Mouse (Mus musculus) heart, postnatal 0 days (tissue): Measurements from ENCODE around the gene Tbc1d17. TPM values are rescaled to one million over a fixed set of nuclear protein-coding genes. Genes with fewer than 3 reads are reported as not detected.

ENCODE experiments used
- ATAC-seq: fragments of 200-750 bp; cut with Nextera tagmentation; 2 replicates; pipeline ENCODE4 v1.8.0; 2017; ENCODE audit warnings: low read depth, moderate number of reproducible peaks, moderate library complexity; ENCODE audit not compliant: insufficient read depth
- DNase-seq: peaks from one replicate; pipeline ENCODE4 v3.0.0-alpha.2; 2016; ENCODE audit warnings: low spot score
- H3K27ac ChIP-seq: fragments of 300-500 bp; sonication (generic); 2 replicates; pipeline ENCODE4 v1.5.1; 2014; ENCODE audit warnings: low read depth, mild to moderate bottlenecking
- H3K27me3 ChIP-seq: fragments of 300-500 bp; sonication (generic); 2 replicates; pipeline ENCODE4 v1.6.1; 2014; ENCODE audit warnings: low read length, mixed read lengths; ENCODE audit not compliant: control insufficient read depth, insufficient read depth
- H3K36me3 ChIP-seq: fragments of 300-500 bp; sonication (generic); replicated peaks from 2 replicates; pipeline ENCODE4 v1.6.1; 2014; ENCODE audit warnings: low read length, mixed read lengths; ENCODE audit not compliant: control insufficient read depth, insufficient read depth
- H3K4me1 ChIP-seq: fragments of 300-500 bp; sonication (generic); 2 replicates; pipeline ENCODE4 v1.6.1; 2014; ENCODE audit warnings: antibody characterized with exemption; ENCODE audit not compliant: control insufficient read depth, insufficient read depth
- H3K4me2 ChIP-seq: fragments of 300-500 bp; sonication (generic); 2 replicates; pipeline ENCODE4 v1.6.1; 2014; ENCODE audit warnings: low read depth, mild to moderate bottlenecking, low read length, moderate library complexity
- H3K4me3 ChIP-seq: fragments of 300-500 bp; sonication (generic); 2 replicates; pipeline ENCODE4 v1.5.1; 2014; ENCODE audit warnings: low read depth, low read length
- H3K9ac ChIP-seq: fragments of 300-500 bp; sonication (generic); replicated peaks from 2 replicates; pipeline ENCODE4 v1.6.1; 2014; ENCODE audit warnings: low read depth, low read length, mixed read lengths
- H3K9me3 ChIP-seq: fragments of 300-500 bp; sonication (generic); replicated peaks from 2 replicates; pipeline ENCODE4 v1.6.1; 2016; ENCODE audit warnings: low read length; ENCODE audit not compliant: control insufficient read depth
- CTCF ChIP-seq: IDR thresholded peaks from 2 replicates; pipeline ENCODE4 v1.5.1; 2016; ENCODE audit warnings: antibody characterized with exemption, control low read depth, low read depth
- EP300 ChIP-seq: IDR thresholded peaks from 2 replicates; pipeline ENCODE4 v1.6.1; 2016; ENCODE audit warnings: antibody characterized with exemption, low read depth
- WGBS: fragments of 180-500 bp; shearing (Covaris S2); extraction: QIAGEN DNeasy Blood & Tissue Kit; methylation state at CpG from one replicate; pipeline ENCODE4 v1.1.7; 2014; 5-methylcytosine and 5-hydroxymethylcytosine counted together
- polyA plus RNA-seq: library from polyadenylated mRNA; unstranded; fragments of >200 nt; fragmentation: Nextera tagmentation; extraction: Ambion mirVana; gene quantifications from 2 replicates; pipeline ENCODE4 v1.2.1, GENCODE M21; 2015
- total RNA-seq: library from RNA; depleted of rRNA; stranded (reverse); fragments of >200 nt; gene quantifications from 2 replicates; pipeline ENCODE4 v1.2.3, GENCODE M21; 2014; ENCODE audit warnings: low replicate concordance

The Tbc1d17 gene
- total and polyA plus RNA-seq, 2 experiments from 2014 or later = 51.7 to 101 TPM

DNA sequence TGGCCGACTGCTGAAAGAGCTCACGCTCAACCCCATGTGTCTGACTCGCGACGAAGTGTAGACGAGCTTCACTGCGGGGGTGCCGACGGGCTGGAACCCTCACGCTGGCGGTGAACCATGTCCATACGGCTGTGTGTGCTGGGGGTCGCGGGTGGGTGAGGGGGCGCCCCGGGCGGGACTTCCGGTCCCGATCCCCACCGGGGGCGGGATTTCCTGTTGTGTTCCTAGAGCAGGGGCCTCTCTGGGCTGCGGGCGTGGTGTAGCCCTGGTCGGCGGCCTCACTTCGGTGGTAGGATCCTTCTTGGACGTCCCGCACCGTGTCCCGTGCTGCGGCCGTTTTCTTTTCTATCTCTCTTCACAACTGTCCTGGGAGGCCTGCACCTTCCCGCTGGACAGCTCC, 1.3 kb upstream of the Tbc1d17 start:
- peaks cover 25% of the 10 kb centered on the region for H3K4me1 ChIP-seq
- peak overlapping the region; percentile 83 for H3K9ac ChIP-seq
- TF ChIP-seq EP300 = no peak; the same call in 1 of the 2 replicates
- no peak for TF ChIP-seq CTCF
- H3K27ac ChIP-seq = peak overlapping the region; percentile 98
- peak overlapping the region; percentile 81 for H3K4me3 ChIP-seq
- WGBS = 0% methylated on average over 32 of the region's 33 CpGs
- peaks cover 23% of the 10 kb centered on the region for H3K36me3 ChIP-seq
- DNase-seq (peak; percentile 63), ATAC-seq (peak; percentile 15)
- H3K9me3 ChIP-seq = no peaks in the 10 kb centered on the region
- no peaks in the 10 kb centered on the region for H3K27me3 ChIP-seq
- H3K4me2 ChIP-seq = peak overlapping the region; percentile 82

GRCm38 (mm10) chr7:44849416-44850111, 685 bp upstream of the Tbc1d17 start:
- peak; percentile 67 for ATAC-seq
- WGBS = under 1% methylated on average over 41 of the region's 41 CpGs

DNA sequence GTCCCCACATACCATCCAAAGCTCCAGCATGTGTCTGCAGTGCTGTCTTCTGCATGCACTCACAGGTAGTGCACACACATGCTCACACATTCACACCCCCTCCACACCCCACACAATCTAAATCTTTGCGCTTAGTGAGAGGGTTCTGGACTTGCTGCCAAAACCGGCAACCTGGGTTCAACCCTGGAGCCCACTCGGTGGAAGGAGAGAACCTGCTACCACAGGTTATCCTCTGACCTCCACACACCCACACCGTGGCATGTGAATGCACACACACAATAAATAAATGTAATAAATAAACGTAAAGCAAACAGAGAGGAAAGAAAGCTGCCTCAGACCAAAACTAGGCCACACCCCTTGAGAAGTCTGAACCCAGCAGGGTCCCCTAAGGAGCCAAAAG, 1.1 kb downstream of the Tbc1d17 start:
- Histone ChIP-seq H3K27me3 (no peaks in the 10 kb centered on the region), H3K9ac (peak overlapping the region; percentile 48), H3K9me3 (no peaks in the 10 kb centered on the region), H3K4me1 (peaks cover 16% of the 10 kb centered on the region), H3K4me2 (peak overlapping the region; percentile 82), H3K36me3 (peaks cover 43% of the 10 kb centered on the region), H3K4me3 (peak overlapping the region; percentile 81), H3K27ac (no peak overlapping the region)
- 71% methylated on average over 5 of the region's 5 CpGs for WGBS
- no peak for ATAC-seq
- no peak for TF ChIP-seq EP300
- no peak for TF ChIP-seq CTCF
- DNase-seq = no peak

More at GRCm38 (mm10) chr7:44849416-44850111, 685 bp upstream of the Tbc1d17 start:
- H3K9me3 ChIP-seq = no peaks in the 10 kb centered on the region
- TF ChIP-seq CTCF (no peak), EP300 (0 out of 2 replicates have a peak, but pooled peaks have one; percentile 62)
- peak; percentile 96 for DNase-seq
- peak overlapping the region; percentile 98 for H3K27ac ChIP-seq
- peaks cover 21% of the 10 kb centered on the region for H3K4me1 ChIP-seq
- peak overlapping the region; percentile 81 for H3K4me3 ChIP-seq
- H3K9ac ChIP-seq = peak overlapping the region; percentile 83
- no peaks in the 10 kb centered on the region for H3K27me3 ChIP-seq
- H3K4me2 ChIP-seq = peak overlapping the region; percentile 82
- peaks cover 29% of the 10 kb centered on the region for H3K36me3 ChIP-seq

DNA sequence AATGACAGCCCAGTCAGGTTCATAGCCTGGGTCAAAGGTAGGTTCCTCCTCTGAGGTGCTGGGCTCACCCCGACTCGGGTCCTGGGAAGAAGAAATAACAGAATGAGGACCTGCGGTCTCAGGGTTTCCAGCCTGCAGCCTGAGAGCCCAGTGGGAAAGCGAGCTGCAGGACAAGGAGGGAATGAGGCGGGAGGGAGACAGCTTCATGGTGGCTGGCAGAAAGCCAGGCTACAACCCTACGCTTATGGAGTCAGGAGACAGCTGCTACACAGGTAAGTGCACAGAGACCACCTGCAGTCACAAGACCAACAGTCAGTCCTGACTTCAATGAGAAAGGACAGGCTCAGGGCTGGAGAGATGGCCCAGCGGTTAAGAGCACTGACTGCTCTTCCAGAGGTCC, 2.1 kb downstream of the Tbc1d17 start:
- TF ChIP-seq CTCF (no peak), EP300 (no peak)
- Histone ChIP-seq H3K9ac (no peak overlapping the region), H3K4me1 (peaks cover 16% of the 10 kb centered on the region), H3K27ac (no peak overlapping the region), H3K4me3 (no peak overlapping the region), H3K4me2 (no peak overlapping the region), H3K27me3 (no peaks in the 10 kb centered on the region), H3K36me3 (peaks cover 52% of the 10 kb centered on the region), H3K9me3 (no peaks in the 10 kb centered on the region)
- WGBS = 82% methylated on average over 7 of the region's 7 CpGs
- DNase-seq (no peak), ATAC-seq (no peak)

GRCm38 (mm10) chr7:44845006-44845405, 3.9 kb downstream of the Tbc1d17 start:
- WGBS = 94% methylated on average over 10 of the region's 10 CpGs
- no peak for ATAC-seq
- Histone ChIP-seq H3K9ac (no peak overlapping the region), H3K4me3 (no peak overlapping the region), H3K9me3 (no peaks in the 10 kb centered on the region), H3K36me3 (peaks cover 63% of the 10 kb centered on the region), H3K4me1 (peaks cover 11% of the 10 kb centered on the region), H3K27ac (no peak overlapping the region), H3K27me3 (peaks cover 5% of the 10 kb centered on the region; the same call in 1 of the 2 replicates), H3K4me2 (no peak overlapping the region)
- no peak for TF ChIP-seq CTCF
- no peak for TF ChIP-seq EP300
- no peak for DNase-seq
